Mouse (Mus musculus) neural tube, embryonic 12.5 days (tissue): ENCODE measurements around the gene Smarca4. TPM values are rescaled to one million over a fixed set of nuclear protein-coding genes. Genes with fewer than 3 reads are reported as not detected.

Source experiments
- ATAC-seq: fragments of 200-750 bp; cut with Nextera tagmentation; 2 replicates; pipeline ENCODE4 v1.8.0; 2017; ENCODE audit warnings: low read depth, mild to moderate bottlenecking, moderate TSS enrichment, moderate library complexity; ENCODE audit not compliant: low FRiP score
- H3K27ac ChIP-seq: fragments of 300-500 bp; sonication (generic); 2 replicates; pipeline ENCODE4 v1.5.1; 2016
- H3K27me3 ChIP-seq: fragments of 300-500 bp; sonication (generic); replicated peaks from 2 replicates; pipeline ENCODE4 v1.6.1; 2016; ENCODE audit warnings: mild to moderate bottlenecking
- H3K36me3 ChIP-seq: fragments of 300-500 bp; sonication (generic); 2 replicates; pipeline ENCODE4 v1.6.1; 2016; ENCODE audit warnings: mild to moderate bottlenecking
- H3K4me1 ChIP-seq: fragments of 300-500 bp; sonication (generic); 2 replicates; pipeline ENCODE4 v1.6.1; 2016
- H3K4me2 ChIP-seq: fragments of 300-500 bp; sonication (generic); replicated peaks from 2 replicates; pipeline ENCODE4 v1.6.1; 2016; ENCODE audit warnings: mild to moderate bottlenecking
- H3K4me3 ChIP-seq: fragments of 300-500 bp; sonication (generic); 2 replicates; pipeline ENCODE4 v1.5.1; 2016
- H3K9ac ChIP-seq: fragments of 300-500 bp; sonication (generic); 2 replicates; pipeline ENCODE4 v1.6.1; 2016; ENCODE audit warnings: mild to moderate bottlenecking
- H3K9me3 ChIP-seq: fragments of 300-500 bp; sonication (generic); 2 replicates; pipeline ENCODE4 v1.6.1; 2016; ENCODE audit warnings: mild to moderate bottlenecking
- WGBS: fragments of 180-500 bp; shearing (Covaris S2); methylation state at CpG from one replicate; pipeline ENCODE4 v1.1.7; 2016; 5-methylcytosine and 5-hydroxymethylcytosine counted together
- polyA plus RNA-seq: library from polyadenylated mRNA; unstranded; fragments of >200 nt; fragmentation: Nextera tagmentation; extraction: Ambion mirVana; gene quantifications from 2 replicates; pipeline ENCODE4 v1.2.1, GENCODE M21; 2016

Gene Smarca4
- polyA plus RNA-seq: 178 and 186 TPM in 2 replicates

GRCm38 (mm10) chr9:21615617-21616231 is at the start of gene Smarca4:
TSS of gene Smarca4 (plus strand) at chr9:21616169.
- peak within 1 kb of the TSS; percentile 85 for H3K9ac ChIP-seq
- WGBS: under 1% methylated on average over 44 of the region's 45 CpGs
- ATAC-seq: peak; percentile 95
- H3K4me3 ChIP-seq: peak within 1 kb of the TSS; percentile 74
- H3K4me2 ChIP-seq: peak within 1 kb of the TSS; percentile 74
- H3K36me3 ChIP-seq: no peaks in the 10 kb centered on the region
- peaks cover 10% of the 10 kb centered on the region for H3K4me1 ChIP-seq
- no peaks in the 10 kb centered on the region for H3K27me3 ChIP-seq
- H3K27ac ChIP-seq: peak within 1 kb of the TSS; percentile 94
- H3K9me3 ChIP-seq: no peaks in the 10 kb centered on the region

- 87% methylated on average over 1 of the region's 1 CpGs for WGBS
- ATAC-seq: no peak
- Histone ChIP-seq H3K36me3 (peaks cover 31% of the 10 kb centered on the region), H3K4me2 (no peak overlapping the region), H3K27me3 (no peaks in the 10 kb centered on the region), H3K9ac (no peak overlapping the region), H3K4me1 (no peaks in the 10 kb centered on the region), H3K9me3 (no peaks in the 10 kb centered on the region), H3K27ac (no peak overlapping the region), H3K4me3 (no peak overlapping the region)
Observed at GRCm38 (mm10) chr9:21566538-21566937, 49.4 kb upstream of the Smarca4 start.

GRCm38 (mm10) chr9:21567051-21567450 is 48.9 kb upstream of the Smarca4 start:
- WGBS: 91% methylated on average over 2 of the region's 2 CpGs
- H3K9ac ChIP-seq: no peak overlapping the region
- no peaks in the 10 kb centered on the region for H3K27me3 ChIP-seq
- H3K4me2 ChIP-seq: no peak overlapping the region
- no peaks in the 10 kb centered on the region for H3K9me3 ChIP-seq
- no peak overlapping the region for H3K4me3 ChIP-seq
- ATAC-seq: no peak
- H3K36me3 ChIP-seq: peaks cover 33% of the 10 kb centered on the region
- no peaks in the 10 kb centered on the region for H3K4me1 ChIP-seq
- no peak overlapping the region for H3K27ac ChIP-seq

- Histone ChIP-seq H3K4me2 (no peak overlapping the region), H3K9ac (no peak overlapping the region), H3K27ac (no peak overlapping the region), H3K36me3 (peaks cover 41% of the 10 kb centered on the region), H3K4me1 (no peaks in the 10 kb centered on the region), H3K27me3 (no peaks in the 10 kb centered on the region), H3K9me3 (no peaks in the 10 kb centered on the region), H3K4me3 (no peak overlapping the region)
- no peak for ATAC-seq
- WGBS: 90% methylated on average over 8 of the region's 8 CpGs
Observed at GRCm38 (mm10) chr9:21568657-21569255, 47.2 kb upstream of the Smarca4 start.

- no peaks in the 10 kb centered on the region for H3K27me3 ChIP-seq
- no peak; the same call in 1 of the 2 replicates for ATAC-seq
- 94% methylated on average over 8 of the region's 8 CpGs for WGBS
- H3K36me3 ChIP-seq: peaks cover 85% of the 10 kb centered on the region
- H3K4me1 ChIP-seq: no peaks in the 10 kb centered on the region
- no peaks in the 10 kb centered on the region for H3K9me3 ChIP-seq
- H3K4me3 ChIP-seq: no peak overlapping the region
- no peak overlapping the region for H3K9ac ChIP-seq
- no peak overlapping the region for H3K4me2 ChIP-seq
- no peak overlapping the region for H3K27ac ChIP-seq
Observed at GRCm38 (mm10) chr9:21574012-21574801, 41.8 kb upstream of the Smarca4 start.

GRCm38 (mm10) chr9:21575253-21575652 is 40.7 kb upstream of the Smarca4 start:
- Histone ChIP-seq H3K4me2 (no peak overlapping the region), H3K27me3 (no peaks in the 10 kb centered on the region), H3K4me1 (no peaks in the 10 kb centered on the region), H3K36me3 (peaks cover 87% of the 10 kb centered on the region), H3K27ac (no peak overlapping the region), H3K9me3 (no peaks in the 10 kb centered on the region), H3K4me3 (no peak overlapping the region), H3K9ac (no peak overlapping the region)
- 90% methylated on average over 10 of the region's 10 CpGs for WGBS
- ATAC-seq: no peak

- no peak for ATAC-seq
- H3K27me3 ChIP-seq: no peaks in the 10 kb centered on the region
- H3K27ac ChIP-seq: no peak overlapping the region
- no peaks in the 10 kb centered on the region for H3K9me3 ChIP-seq
- H3K9ac ChIP-seq: no peak overlapping the region
- H3K4me3 ChIP-seq: no peak overlapping the region
- H3K36me3 ChIP-seq: peaks cover 84% of the 10 kb centered on the region
- 90% methylated on average over 1 of the region's 1 CpGs for WGBS
- no peaks in the 10 kb centered on the region for H3K4me1 ChIP-seq
- no peak overlapping the region for H3K4me2 ChIP-seq
Observed at GRCm38 (mm10) chr9:21576286-21576685, 39.7 kb upstream of the Smarca4 start.

GRCm38 (mm10) chr9:21578226-21578625 is 37.7 kb upstream of the Smarca4 start:
- no peak overlapping the region for H3K4me2 ChIP-seq
- no peak overlapping the region for H3K27ac ChIP-seq
- WGBS: 75% methylated on average over 3 of the region's 3 CpGs
- no peak for ATAC-seq
- no peaks in the 10 kb centered on the region for H3K9me3 ChIP-seq
- H3K27me3 ChIP-seq: no peaks in the 10 kb centered on the region
- peaks cover 82% of the 10 kb centered on the region for H3K36me3 ChIP-seq
- no peak overlapping the region for H3K4me3 ChIP-seq
- no peak overlapping the region for H3K9ac ChIP-seq
- H3K4me1 ChIP-seq: no peaks in the 10 kb centered on the region

- Histone ChIP-seq H3K4me2 (no peak overlapping the region), H3K27me3 (no peaks in the 10 kb centered on the region), H3K27ac (no peak overlapping the region), H3K36me3 (peaks cover 89% of the 10 kb centered on the region), H3K4me1 (no peaks in the 10 kb centered on the region), H3K9me3 (no peaks in the 10 kb centered on the region), H3K9ac (no peak overlapping the region), H3K4me3 (no peak overlapping the region)
- no peak for ATAC-seq
- 92% methylated on average over 1 of the region's 1 CpGs for WGBS
Observed at GRCm38 (mm10) chr9:21585401-21585800, 30.6 kb upstream of the Smarca4 start.

GRCm38 (mm10) chr9:21587678-21588349 is 28.2 kb upstream of the Smarca4 start:
- no peaks in the 10 kb centered on the region for H3K27me3 ChIP-seq
- peaks cover 10% of the 10 kb centered on the region for H3K4me1 ChIP-seq
- no peak for ATAC-seq

GRCm38 (mm10) chr9:21588350-21588749 is 27.6 kb upstream of the Smarca4 start:
- ATAC-seq: no peak
- Histone ChIP-seq H3K4me3 (no peak overlapping the region), H3K27ac (no peak overlapping the region), H3K9ac (no peak overlapping the region), H3K36me3 (peaks cover 70% of the 10 kb centered on the region), H3K9me3 (no peaks in the 10 kb centered on the region), H3K4me1 (peaks cover 10% of the 10 kb centered on the region), H3K4me2 (no peak overlapping the region), H3K27me3 (no peaks in the 10 kb centered on the region)
- 93% methylated on average over 8 of the region's 8 CpGs for WGBS

More at GRCm38 (mm10) chr9:21587678-21588349, 28.2 kb upstream of the Smarca4 start:
- 92% methylated on average over 23 of the region's 23 CpGs for WGBS
- H3K9ac ChIP-seq: no peak overlapping the region
- no peak overlapping the region for H3K4me3 ChIP-seq
- H3K36me3 ChIP-seq: peaks cover 75% of the 10 kb centered on the region
- no peaks in the 10 kb centered on the region for H3K9me3 ChIP-seq
- H3K4me2 ChIP-seq: no peak overlapping the region
- no peak overlapping the region for H3K27ac ChIP-seq

GRCm38 (mm10) chr9:21589538-21589937 is 26.4 kb upstream of the Smarca4 start:
- no peak overlapping the region for H3K27ac ChIP-seq
- peaks cover 63% of the 10 kb centered on the region for H3K36me3 ChIP-seq
- peaks cover 21% of the 10 kb centered on the region for H3K4me1 ChIP-seq
- ATAC-seq: no peak
- no peaks in the 10 kb centered on the region for H3K9me3 ChIP-seq
- H3K4me3 ChIP-seq: no peak overlapping the region
- no peak overlapping the region for H3K4me2 ChIP-seq
- H3K27me3 ChIP-seq: no peaks in the 10 kb centered on the region
- 95% methylated on average over 5 of the region's 5 CpGs for WGBS
- H3K9ac ChIP-seq: no peak overlapping the region
